Comparison of ENCODE assay signal across 22 mouse cellular contexts in the genomic region with DNA sequence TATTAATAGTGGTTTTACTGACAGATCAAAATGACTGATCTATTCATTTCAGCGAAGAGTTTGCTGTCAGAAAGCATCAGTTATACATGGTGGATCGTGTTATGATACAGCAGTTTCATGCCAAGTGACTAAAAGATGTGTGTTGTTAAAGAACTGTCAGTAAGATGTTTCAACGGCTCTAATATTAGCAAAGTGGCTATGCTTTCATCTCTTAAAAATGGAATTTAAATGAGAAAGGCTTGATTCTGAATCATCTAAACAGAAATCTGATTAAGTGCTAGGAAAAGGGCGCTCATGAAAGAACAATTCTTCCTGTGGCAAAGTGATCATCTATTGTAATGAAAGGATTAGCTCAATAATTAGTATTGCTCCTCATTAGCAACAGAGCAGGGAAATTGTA.
"Had no signal": no experiment of that assay in that cellular context is flagged by ENCODE, and none has a peak within 500 bp of the region (broad histone marks: within the 10 kb centered on the region; RNA-seq: fewer than 3 reads in every experiment).

No protein-coding gene starts in this region.

- H3K27me3 ChIP-seq: limb, embryonic 12.5 days; limb, embryonic 15.5 days; liver, embryonic 15.5 days; lung, embryonic 15.5 days; midbrain, embryonic 12.5 days; stomach, embryonic 15.5 days had no signal

- ATAC-seq: intestine, embryonic 16.5 days had no signal

- DNase-seq: kidney, adult 18-20 months; kidney, adult 9 months; kidney, postnatal 25 days; layer of hippocampus, postnatal 36 days; left cerebral cortex, postnatal 4 days; lung, adult 18-20 months; lung, postnatal 14 days; right cerebral cortex, postnatal 25 days; spleen, adult 18-20 months; thymus, postnatal 25 days had no signal

- H3K9me3 ChIP-seq: limb, embryonic 12.5 days; limb, embryonic 15.5 days; liver, embryonic 15.5 days; lung, embryonic 15.5 days; midbrain, embryonic 12.5 days; stomach, embryonic 15.5 days had no signal

- H3K36me3 ChIP-seq: limb, embryonic 12.5 days; limb, embryonic 15.5 days; liver, embryonic 15.5 days; lung, embryonic 15.5 days; midbrain, embryonic 12.5 days; stomach, embryonic 15.5 days had no signal

- H3K4me1 ChIP-seq: limb, embryonic 12.5 days; limb, embryonic 15.5 days; liver, embryonic 15.5 days; lung, embryonic 15.5 days; midbrain, embryonic 12.5 days; stomach, embryonic 15.5 days had no signal

- H3K27ac ChIP-seq: kidney, postnatal 0 days; layer of hippocampus, adult 2 months; left cerebral cortex, adult 2 months; limb, embryonic 12.5 days; limb, embryonic 15.5 days; liver, embryonic 15.5 days; lung, embryonic 15.5 days; macrophage; midbrain, embryonic 12.5 days; stomach, embryonic 15.5 days had no signal

- H3K9ac ChIP-seq: limb, embryonic 12.5 days; limb, embryonic 15.5 days; liver, embryonic 15.5 days; lung, embryonic 15.5 days; midbrain, embryonic 12.5 days; stomach, embryonic 15.5 days had no signal

- H3K4me3 ChIP-seq: layer of hippocampus, adult 2 months; left cerebral cortex, adult 2 months; limb, embryonic 12.5 days; limb, embryonic 15.5 days; liver, embryonic 15.5 days; lung, embryonic 15.5 days; midbrain, embryonic 12.5 days; stomach, embryonic 15.5 days had no signal

- H3K4me2 ChIP-seq: limb, embryonic 12.5 days; limb, embryonic 15.5 days; liver, embryonic 11.5 days; liver, embryonic 15.5 days; lung, embryonic 15.5 days; midbrain, embryonic 12.5 days; stomach, embryonic 15.5 days had no signal
